Mouse (Mus musculus) cerebral cortex, adult 2 months (tissue): ENCODE measurements around the gene Dtx3.

Source experiments
- WGBS: fragments of 180-500 bp; shearing (Covaris S2); methylation state at CpG from one replicate; pipeline ENCODE4 v1.1.7; 2018; 5-methylcytosine and 5-hydroxymethylcytosine counted together

Gene Dtx3

GRCm38 (mm10) chr10:127165654-127166403 lies 29.7 kb downstream of the Dtx3 start:
- under 1% methylated on average over 56 of the region's 56 CpGs for WGBS

DNA sequence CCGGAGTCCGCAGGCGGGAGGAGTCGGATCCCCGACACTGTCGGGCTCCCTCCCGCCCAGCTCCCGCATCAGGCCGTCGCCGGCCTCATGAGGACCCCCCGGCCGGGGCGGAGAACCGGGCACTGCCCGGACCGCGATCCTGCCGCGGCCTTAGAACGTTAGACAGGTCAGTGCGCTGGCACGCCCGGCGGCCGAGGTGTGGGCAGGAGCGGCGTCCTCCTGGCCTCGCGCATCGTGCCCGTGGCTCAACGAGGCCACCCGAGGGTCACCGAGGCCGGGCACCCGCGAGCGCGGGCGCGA lies 30.2 kb downstream of the Dtx3 start:
- 0% methylated on average over 39 of the region's 42 CpGs for WGBS

DNA sequence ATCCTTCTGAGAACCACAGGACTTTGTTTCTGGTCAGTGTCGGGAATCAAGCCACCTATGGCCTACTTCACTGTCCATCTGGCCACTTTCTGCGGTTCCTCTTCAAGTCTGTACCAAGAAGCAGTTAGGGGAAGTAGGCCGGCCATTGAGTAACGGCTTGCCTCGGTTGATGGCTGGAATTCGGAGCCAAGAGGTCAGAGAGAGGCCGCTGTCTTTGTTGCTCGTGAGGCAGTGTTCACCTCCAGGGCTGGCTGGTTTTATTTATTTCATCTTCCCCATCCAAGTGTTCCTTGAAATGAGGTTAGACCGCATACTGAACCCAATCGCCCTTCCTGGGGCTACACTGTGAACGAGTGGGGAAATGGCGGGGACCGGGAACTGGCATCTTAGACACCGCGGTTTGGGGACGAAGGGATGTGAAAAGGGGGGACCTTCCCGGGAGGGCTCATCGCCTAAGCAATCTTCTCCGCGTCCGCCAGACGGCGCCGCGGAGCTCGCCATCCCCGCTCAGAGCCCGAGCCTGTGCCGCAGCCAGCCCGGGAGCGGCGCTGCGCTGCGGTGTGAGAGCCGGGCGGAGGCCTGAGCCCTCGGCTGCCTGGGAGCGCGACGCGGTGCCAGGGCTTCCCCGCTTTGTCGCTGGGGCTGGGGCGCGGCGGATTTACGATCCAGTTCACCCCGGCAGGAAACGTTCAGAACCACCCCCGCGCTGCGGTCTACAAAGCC lies 30.7 kb downstream of the Dtx3 start, which contains the start of gene B4galnt1:
TSS of gene B4galnt1 (plus strand) at position 595 of the 723 bp plus-strand sequence.
- WGBS: 2% methylated on average over 52 of the region's 52 CpGs

- WGBS: 80% methylated on average over 4 of the region's 4 CpGs
Observed at GRCm38 (mm10) chr10:127164190-127164589, 31.3 kb downstream of the Dtx3 start.

- WGBS: 36% methylated on average over 7 of the region's 7 CpGs
Observed at GRCm38 (mm10) chr10:127162771-127163261, 32.7 kb downstream of the Dtx3 start.

GRCm38 (mm10) chr10:127160728-127161127 lies 34.8 kb downstream of the Dtx3 start:
- 59% methylated on average over 3 of the region's 3 CpGs for WGBS

DNA sequence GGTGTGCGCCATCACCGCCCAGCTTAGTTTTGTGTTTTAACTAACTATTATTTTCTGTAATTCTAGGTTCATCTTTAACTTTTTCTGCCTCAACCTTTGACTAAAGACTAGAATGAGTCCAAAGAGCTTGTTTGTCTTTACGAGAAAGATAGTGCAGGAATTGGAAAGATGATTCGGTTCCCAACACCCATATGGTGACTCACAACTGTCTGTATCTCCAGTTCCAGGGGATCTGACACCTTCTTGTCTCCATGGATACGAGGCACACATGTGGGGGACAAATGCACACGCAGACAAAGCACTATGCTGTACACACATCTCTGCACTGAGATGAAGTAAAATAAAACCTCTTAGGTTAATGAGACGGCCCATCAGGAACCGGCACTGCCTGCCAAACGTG lies 35.4 kb downstream of the Dtx3 start:
- WGBS: 59% methylated on average over 9 of the region's 9 CpGs

GRCm38 (mm10) chr10:127158471-127158870 lies 37.1 kb downstream of the Dtx3 start:
- WGBS: 77% methylated on average over 3 of the region's 3 CpGs

DNA sequence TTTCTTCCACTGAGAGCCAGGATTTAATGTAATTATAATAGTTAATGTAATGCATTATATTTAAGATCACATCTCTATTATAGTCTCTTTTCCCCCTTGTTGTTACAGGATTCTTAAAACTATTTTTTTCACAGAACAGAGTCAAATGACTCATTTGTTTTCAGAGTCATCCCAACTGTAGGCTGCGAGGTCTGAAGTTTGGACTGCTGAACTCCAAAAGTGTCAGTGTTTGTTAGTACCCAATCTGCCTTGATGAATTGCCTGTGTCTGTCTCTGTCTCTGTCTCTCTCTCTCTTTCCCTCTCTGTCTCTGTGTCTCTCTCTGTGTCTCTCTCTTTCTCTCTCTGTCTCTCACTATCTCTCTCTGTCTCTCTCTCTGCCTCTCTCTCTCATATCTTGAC lies 39.0 kb downstream of the Dtx3 start:
- WGBS: 69% methylated on average over 1 of the region's 1 CpGs

- WGBS: 94% methylated on average over 1 of the region's 1 CpGs
Observed at GRCm38 (mm10) chr10:127156089-127156488, 39.4 kb downstream of the Dtx3 start.

- 89% methylated on average over 5 of the region's 5 CpGs for WGBS
Observed at GRCm38 (mm10) chr10:127154652-127155051, 40.9 kb downstream of the Dtx3 start.

DNA sequence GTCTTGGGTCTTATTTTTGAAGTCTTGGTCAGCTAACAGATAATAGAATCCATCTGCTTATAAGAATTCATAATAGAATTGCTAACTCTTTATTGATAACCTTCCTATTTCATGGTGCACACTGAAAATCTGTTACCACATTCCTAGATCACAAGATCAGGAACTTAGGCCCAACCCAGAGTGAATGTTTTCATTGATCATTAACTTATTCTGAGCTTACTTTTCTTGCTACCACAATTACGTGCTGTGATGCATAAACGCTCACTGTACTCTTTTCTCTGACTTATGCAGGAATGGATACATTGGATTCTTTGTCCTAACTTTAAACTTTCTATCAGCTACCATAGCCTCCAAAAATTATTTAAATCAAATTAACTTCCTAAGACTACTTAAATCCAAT lies 41.3 kb downstream of the Dtx3 start:
- 98% methylated on average over 2 of the region's 2 CpGs for WGBS

GRCm38 (mm10) chr10:127153323-127153722 lies 42.2 kb downstream of the Dtx3 start:
- 96% methylated on average over 7 of the region's 7 CpGs for WGBS

- WGBS: 86% methylated on average over 10 of the region's 10 CpGs
Observed at GRCm38 (mm10) chr10:127152556-127152955, 43.0 kb downstream of the Dtx3 start.

- 88% methylated on average over 3 of the region's 3 CpGs for WGBS
Observed at GRCm38 (mm10) chr10:127151233-127151632, 44.3 kb downstream of the Dtx3 start.

DNA sequence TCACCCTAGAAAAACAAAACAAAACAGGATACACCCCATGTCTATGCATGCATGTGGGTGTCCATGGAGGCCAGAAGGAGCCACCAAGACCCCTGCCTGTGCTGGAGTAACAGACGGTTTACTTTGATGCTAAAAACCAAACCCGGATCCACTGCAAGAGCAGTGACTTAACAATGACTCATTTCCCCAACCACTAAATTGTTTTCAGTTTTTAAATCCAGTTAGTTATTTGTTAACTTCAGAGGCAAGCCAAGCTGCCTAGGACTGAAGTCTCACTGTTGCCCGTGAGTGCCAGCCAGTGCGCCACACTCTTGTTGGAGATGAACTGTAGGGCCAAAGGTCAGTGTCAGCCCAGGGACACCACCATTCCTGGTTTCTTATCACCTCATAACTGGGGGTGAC lies 45.1 kb downstream of the Dtx3 start:
- WGBS: 62% methylated on average over 4 of the region's 4 CpGs

DNA sequence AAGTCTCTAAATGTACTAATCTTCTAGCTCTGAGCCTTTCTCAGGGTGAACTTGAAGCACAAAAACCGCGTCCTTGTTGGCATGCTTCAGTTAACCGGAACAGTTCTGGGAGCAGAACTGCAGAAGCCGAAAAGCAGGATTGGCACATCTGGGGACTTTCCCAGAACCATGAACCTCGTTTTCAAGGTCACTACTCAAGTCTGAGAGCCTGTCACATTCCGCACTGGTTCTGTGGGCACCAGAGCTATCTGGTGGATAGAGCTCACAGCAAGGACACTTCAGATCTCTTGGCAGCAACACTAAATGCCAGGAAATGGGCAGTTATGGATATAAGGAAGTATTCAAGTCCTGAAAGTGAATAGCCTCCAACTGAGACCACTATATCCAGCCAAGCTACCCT lies 48.4 kb downstream of the Dtx3 start:
- WGBS: 76% methylated on average over 6 of the region's 6 CpGs

DNA sequence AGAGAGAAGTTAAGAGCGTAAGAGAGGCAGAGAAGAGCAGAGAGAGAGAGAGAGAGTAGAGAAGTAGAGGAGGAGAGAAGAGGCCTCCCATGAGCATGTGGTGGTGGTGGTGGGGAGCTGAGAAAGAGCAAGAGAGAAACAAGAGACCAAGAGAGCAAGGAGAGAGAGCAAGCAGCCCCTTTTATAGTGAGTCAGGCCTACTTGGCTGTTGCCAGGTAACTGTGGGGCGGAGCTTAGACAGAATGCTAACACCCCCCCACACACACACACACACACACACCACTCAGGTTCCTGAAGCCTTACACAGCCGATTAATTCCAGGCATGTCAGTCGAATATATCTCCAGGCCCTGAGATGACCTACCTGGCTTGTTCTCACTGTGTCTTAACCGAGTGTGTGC lies 50.2 kb downstream of the Dtx3 start:
- 84% methylated on average over 5 of the region's 5 CpGs for whole genome bisulfite sequencing

- 92% methylated on average over 7 of the region's 7 CpGs for WGBS
Observed at GRCm38 (mm10) chr10:127144536-127144935, 51.0 kb downstream of the Dtx3 start.

DNA sequence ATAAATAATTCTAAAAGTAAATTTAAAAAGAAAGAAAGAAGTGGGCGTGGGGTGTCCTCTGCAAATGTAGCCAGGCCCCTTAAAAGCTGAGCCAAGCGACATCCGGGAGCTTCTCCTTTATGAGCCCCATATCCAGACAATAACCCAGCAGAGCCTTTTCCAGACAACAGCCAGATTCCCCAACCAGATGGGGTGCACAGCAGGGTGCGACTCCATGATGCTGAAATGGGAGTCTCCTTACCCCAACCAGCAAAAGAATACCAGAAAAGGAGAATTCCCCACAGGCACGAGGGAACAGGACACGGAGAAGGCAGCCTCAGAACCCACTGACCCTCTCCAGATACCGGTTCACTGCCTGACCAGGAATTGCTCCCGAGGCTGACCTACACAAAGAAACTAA lies 52.3 kb downstream of the Dtx3 start:
- WGBS: 86% methylated on average over 8 of the region's 8 CpGs

- 78% methylated on average over 8 of the region's 8 CpGs for WGBS
Observed at GRCm38 (mm10) chr10:127141500-127141899, 54.0 kb downstream of the Dtx3 start.

DNA sequence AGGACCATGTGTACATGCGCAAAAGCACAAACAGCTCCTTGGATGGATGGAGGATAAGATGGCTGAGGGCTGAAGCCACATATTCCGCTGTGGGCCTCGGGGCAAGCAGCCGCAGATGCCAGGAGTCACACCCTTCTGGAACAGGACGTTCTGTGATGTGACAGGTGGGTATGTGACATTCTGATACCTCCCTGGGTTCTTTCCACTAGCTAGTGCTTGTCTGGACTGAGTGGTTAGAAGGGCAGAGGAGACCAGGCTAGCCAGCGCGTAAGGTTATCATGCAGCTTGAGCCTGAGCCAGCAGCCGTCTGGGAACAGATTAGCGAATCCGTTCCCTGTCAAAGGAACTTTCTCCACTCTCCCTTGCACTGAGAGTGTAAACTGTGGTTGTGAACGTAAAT lies 54.6 kb downstream of the Dtx3 start:
- 89% methylated on average over 11 of the region's 11 CpGs for WGBS
